Mouse (Mus musculus): Measurements from ENCODE around the gene Arhgap6.

Gene Arhgap6

GRCm38 (mm10) chrX:168980370-168980769 lies 185.5 kb downstream of the Arhgap6 start:
- DNase-seq (ENCODE audit: low spot score in 2 of 2) = no peak

- DNase-seq (ENCODE audit: low spot score in 2 of 2) = no peak
Observed at GRCm38 (mm10) chrX:169007066-169007465, 212.2 kb downstream of the Arhgap6 start.

GRCm38 (mm10) chrX:169012701-169013100 lies 217.8 kb downstream of the Arhgap6 start:
- no peak for DNase-seq (ENCODE audit: low spot score in 2 of 2)

- DNase-seq (ENCODE audit: low spot score in 2 of 2) = no peak
Observed at GRCm38 (mm10) chrX:169034390-169034789, 239.5 kb downstream of the Arhgap6 start.

GRCm38 (mm10) chrX:169036403-169037296 lies 241.8 kb downstream of the Arhgap6 start:
- peak; percentile 40 to 60 for DNase-seq (ENCODE audit: low spot score in 2 of 2)

- DNase-seq (ENCODE audit: low spot score in 2 of 2) = no peak
Observed at GRCm38 (mm10) chrX:169037401-169037800, 242.5 kb downstream of the Arhgap6 start.

GRCm38 (mm10) chrX:169043872-169044271 lies 249.0 kb downstream of the Arhgap6 start:
- DNase-seq (ENCODE audit: low spot score in 2 of 2) = no peak

GRCm38 (mm10) chrX:169047595-169047994 lies 252.7 kb downstream of the Arhgap6 start:
- no peak for DNase-seq (ENCODE audit: low spot score in 2 of 2)

- no peak for DNase-seq (ENCODE audit: low spot score in 2 of 2)
Observed at GRCm38 (mm10) chrX:169049550-169049949, 254.7 kb downstream of the Arhgap6 start.

- DNase-seq (ENCODE audit: low spot score in 2 of 2) = no peak
Observed at GRCm38 (mm10) chrX:169053907-169054476, 259.1 kb downstream of the Arhgap6 start.

- no peak for DNase-seq (ENCODE audit: low spot score in 2 of 2)
Observed at GRCm38 (mm10) chrX:169062555-169062954, 267.7 kb downstream of the Arhgap6 start.

- DNase-seq (ENCODE audit: low spot score in 2 of 2) = no peak
Observed at GRCm38 (mm10) chrX:169065298-169065697, 270.4 kb downstream of the Arhgap6 start.

- DNase-seq (ENCODE audit: low spot score in 2 of 2) = no peak
Observed at GRCm38 (mm10) chrX:169065922-169066321, 271.0 kb downstream of the Arhgap6 start.

- DNase-seq (ENCODE audit: low spot score in 2 of 2) = no peak
Observed at GRCm38 (mm10) chrX:169075020-169075419, 280.1 kb downstream of the Arhgap6 start.

GRCm38 (mm10) chrX:169081609-169082008 lies 286.7 kb downstream of the Arhgap6 start:
- no peak for DNase-seq (ENCODE audit: low spot score in 2 of 2)

GRCm38 (mm10) chrX:169085871-169086270 lies 291.0 kb downstream of the Arhgap6 start:
- peak; percentile 2 to 52 for DNase-seq (ENCODE audit: low spot score in 2 of 2)

- no peak for DNase-seq (ENCODE audit: low spot score in 2 of 2)
Observed at GRCm38 (mm10) chrX:169089221-169089620, 294.3 kb downstream of the Arhgap6 start.

GRCm38 (mm10) chrX:169094601-169095000 lies 299.7 kb downstream of the Arhgap6 start:
- no peak for DNase-seq (ENCODE audit: low spot score in 2 of 2)

GRCm38 (mm10) chrX:169095584-169095983 lies 300.7 kb downstream of the Arhgap6 start:
- DNase-seq (ENCODE audit: low spot score in 2 of 2) = no peak

- no peak for DNase-seq (ENCODE audit: low spot score in 2 of 2)
Observed at GRCm38 (mm10) chrX:169102665-169103064, 307.8 kb downstream of the Arhgap6 start.

- DNase-seq (ENCODE audit: low spot score in 2 of 2) = no peak
Observed at GRCm38 (mm10) chrX:169106048-169106622, 311.2 kb downstream of the Arhgap6 start.

GRCm38 (mm10) chrX:169107372-169107771 lies 312.5 kb downstream of the Arhgap6 start:
- no peak for DNase-seq (ENCODE audit: low spot score in 2 of 2)

GRCm38 (mm10) chrX:169110031-169110430 lies 315.1 kb downstream of the Arhgap6 start:
- DNase-seq (ENCODE audit: low spot score in 2 of 2) = no peak
